Mouse (Mus musculus) cerebellum, adult 2 months (tissue): Measurements from ENCODE around the gene Zfp429.
"Not testable (repeated sequence)": the region's sequence is repeated elsewhere in the genome, so short reads cannot be mapped to it uniquely, and the experiment has no call there.

Source experiments
- CTCF ChIP-seq: fragments of 200-500 bp; IDR thresholded peaks from 2 replicates; pipeline ENCODE4 v1.5.1; 2011; ENCODE audit warnings: low read depth, mild to moderate bottlenecking, control low read depth, low read length, moderate library complexity, borderline replicate concordance; ENCODE audit not compliant: insufficient read depth
- POLR2A ChIP-seq: fragments of 200-500 bp; IDR thresholded peaks from 2 replicates; pipeline ENCODE4 v1.6.1; 2011; ENCODE audit warnings: low read length, control low read depth, borderline replicate concordance; ENCODE audit not compliant: insufficient read depth

- not testable (repeated sequence) for TF ChIP-seq CTCF, POLR2A
Observed at GRCm38 (mm10) chr13:67422532-67422931, 22.9 kb upstream of the Zfp429 start.
